Mouse (Mus musculus): ENCODE data around the gene Bpnt1.
A peak's percentile ranks its signal among the peaks of the same experiment; 100 is the strongest.
"Not testable (repeated sequence)": the region's sequence is repeated elsewhere in the genome, so short reads cannot be mapped to it uniquely, and the experiment has no call there.

Bpnt1 gene

DNA sequence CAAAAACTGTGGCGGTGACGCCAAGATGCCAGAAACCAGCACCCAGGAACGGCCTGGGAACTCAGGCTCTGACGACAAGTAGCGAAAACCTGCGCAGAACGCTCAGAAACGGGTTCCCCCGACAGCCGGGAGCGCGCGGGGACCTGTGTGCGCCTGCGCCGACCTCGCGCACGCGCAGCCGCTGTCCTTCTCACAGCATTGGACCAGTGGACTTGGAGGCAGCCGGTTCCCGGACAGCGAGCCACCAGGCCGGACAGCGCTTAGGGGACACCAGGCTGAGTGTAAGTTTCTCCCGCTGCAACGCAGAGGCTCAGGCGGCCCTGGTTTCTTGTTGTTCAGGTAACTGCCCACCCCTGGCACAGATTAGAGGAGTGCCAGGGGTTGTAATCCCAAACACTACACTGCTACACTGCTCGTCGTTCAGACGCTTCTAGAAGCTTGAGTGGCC, at the start of gene Bpnt1:
Gene Bpnt1, plus strand, starts transcription at position 167 of the 448 bp plus-strand sequence.
- DNase-seq = peak; percentile 64 to 71

- DNase-seq = no peak
These were observed 49.1 kb upstream of the Bpnt1 start for GRCm38 (mm10) chr1:185282846-185283245.

DNA sequence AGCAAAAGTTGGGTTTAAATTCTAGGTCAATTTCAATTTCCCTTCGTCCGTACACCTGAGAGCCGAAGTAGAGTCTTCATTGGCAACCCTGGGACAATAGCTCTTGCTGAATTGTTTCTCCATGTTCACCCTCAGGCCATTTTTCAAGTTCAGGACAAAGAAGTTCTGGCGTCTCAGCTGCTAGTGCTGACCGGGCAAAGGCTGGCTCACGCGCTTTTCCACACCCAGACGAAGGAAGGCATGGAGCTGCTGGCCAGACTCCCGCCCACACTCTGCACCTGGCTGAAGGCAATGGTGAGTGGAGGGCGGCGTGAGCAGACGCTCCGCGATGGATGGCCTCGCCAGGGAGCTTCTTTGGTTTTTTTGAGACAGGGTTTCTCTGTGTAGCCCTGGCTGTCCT, 48.7 kb upstream of the Bpnt1 start:
- DNase-seq = no peak

DNA sequence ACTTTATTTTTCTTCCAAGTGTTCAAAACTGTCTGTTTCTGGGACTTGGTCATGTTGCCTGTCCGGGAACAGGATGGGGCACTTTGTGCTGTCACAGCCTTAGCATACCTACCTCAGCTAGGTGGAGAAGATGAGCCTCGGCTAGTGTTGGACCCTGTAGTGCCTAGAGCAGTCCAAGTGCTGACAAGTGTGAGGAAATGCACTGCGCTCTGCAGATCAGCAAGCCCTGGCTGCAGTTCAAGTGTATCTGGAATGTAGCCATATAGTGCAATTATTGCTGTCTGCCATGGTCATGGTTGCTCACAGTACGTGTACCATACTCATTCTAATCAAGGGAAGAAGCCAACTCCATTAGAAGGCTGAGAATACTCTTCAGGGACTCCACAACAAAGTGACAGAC, 47.2 kb upstream of the Bpnt1 start:
- DNase-seq = no peak

- no peak for DNase-seq
These were observed 46.8 kb upstream of the Bpnt1 start for GRCm38 (mm10) chr1:185285171-185285570.

DNA sequence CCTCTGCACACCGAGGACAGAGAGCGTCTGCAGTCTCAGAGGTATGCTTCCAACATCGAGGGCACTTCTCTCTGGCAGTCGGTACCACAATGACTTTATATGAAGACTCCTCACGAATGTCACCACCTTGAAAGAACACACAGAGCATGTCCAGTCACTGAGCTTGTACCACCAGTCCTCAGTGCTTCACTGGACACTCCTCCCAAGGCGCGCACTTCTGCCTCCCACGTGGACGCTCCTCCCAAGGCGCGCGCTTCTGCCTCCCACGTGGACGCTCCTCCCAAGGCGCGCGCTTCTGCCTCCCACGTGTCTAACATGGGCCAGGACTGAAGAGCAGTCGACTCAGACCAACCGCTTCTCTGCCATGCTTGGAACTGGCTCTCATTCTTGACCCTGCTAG, 44.9 kb upstream of the Bpnt1 start:
- no peak for DNase-seq

GRCm38 (mm10) chr1:185289231-185289630, 42.7 kb upstream of the Bpnt1 start:
- no peak for DNase-seq

DNA sequence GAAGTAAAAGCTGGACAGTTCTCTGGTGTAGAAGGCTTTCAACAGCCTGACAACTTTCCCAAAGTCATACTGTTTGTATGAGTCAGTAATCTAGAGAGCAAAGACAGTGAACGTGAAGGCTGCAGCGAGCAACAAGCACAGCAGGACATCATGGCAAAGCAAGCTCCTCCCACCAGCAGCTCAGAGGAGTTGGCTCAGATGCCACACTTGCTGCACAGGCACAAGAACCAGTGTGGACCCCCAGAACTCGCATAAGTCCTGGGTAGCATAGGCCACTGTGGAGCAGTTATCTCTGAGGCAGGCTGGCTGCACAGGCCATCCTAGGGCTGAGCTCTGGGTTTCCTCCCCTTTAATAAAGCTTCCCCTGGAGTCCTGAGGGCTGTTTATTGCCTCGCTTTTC, 40.6 kb upstream of the Bpnt1 start:
- DNase-seq = no peak

GRCm38 (mm10) chr1:185292646-185293360, 39.1 kb upstream of the Bpnt1 start:
- DNase-seq = no peak

- no peak for DNase-seq
These were observed 35.1 kb upstream of the Bpnt1 start for GRCm38 (mm10) chr1:185296850-185297249.

DNA sequence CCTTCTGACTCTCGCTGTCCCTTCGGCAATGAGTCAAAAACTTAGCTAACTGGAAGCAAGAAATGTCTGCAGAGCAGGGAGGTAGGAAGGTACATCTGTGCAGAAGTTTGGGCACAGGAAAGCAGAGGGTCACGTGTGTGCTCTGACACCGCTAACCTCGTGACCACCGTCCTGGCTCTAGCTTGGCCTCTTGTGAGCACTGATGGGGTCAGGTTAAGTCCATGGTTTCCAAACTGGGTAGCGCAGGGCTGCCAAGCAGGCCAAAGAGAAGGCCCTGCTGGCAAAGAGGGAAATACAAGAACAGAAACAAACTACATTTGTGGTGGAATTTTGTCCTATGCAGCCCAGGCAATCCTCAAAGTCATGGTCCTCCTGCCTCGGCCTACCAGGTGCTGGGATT, 33.5 kb upstream of the Bpnt1 start:
- no peak for DNase-seq

- no peak for DNase-seq
These were observed 29.1 kb upstream of the Bpnt1 start for GRCm38 (mm10) chr1:185302816-185303215.

- no peak for DNase-seq
These were observed 25.1 kb upstream of the Bpnt1 start for GRCm38 (mm10) chr1:185306836-185307235.

- no peak for DNase-seq
These were observed 24.3 kb upstream of the Bpnt1 start for GRCm38 (mm10) chr1:185307645-185308044.

DNA sequence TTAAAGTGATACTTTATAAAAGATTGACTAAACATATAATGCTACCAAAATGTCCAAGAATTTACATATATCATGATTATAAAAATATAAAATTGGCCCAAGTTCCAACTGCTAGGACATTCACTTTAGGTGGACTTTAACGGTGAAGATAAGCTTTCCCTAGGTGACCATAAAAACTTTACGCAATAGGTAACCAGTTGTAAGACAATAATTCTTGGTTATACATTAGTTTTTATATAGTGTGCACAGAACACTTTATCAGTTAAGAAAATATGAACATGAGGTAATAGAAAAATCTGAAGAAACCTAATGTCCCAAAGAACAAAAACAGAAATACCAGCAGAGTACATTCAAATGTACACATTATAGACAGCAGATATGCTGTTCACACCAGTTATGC, 23.6 kb upstream of the Bpnt1 start:
- no peak for DNase-seq

DNA sequence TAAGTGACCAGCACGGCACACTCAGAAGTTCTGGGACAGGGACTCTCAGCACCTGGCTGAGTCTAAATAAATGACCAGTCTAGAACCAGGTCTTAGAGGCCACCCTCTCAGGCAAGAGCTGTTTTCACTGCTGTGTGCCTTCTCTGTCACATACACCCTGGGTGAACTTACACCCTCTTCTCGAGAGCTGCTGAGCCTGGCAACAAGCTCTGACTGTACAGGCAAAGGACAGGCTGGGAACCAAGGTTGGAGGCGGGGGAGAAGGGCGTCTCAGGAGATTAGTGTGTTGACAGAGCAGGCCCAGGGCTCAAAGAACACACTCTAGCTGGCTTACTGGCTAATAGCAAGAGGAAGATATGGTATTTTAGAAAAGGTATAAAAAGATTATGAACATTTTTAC, 23.0 kb upstream of the Bpnt1 start:
- no peak for DNase-seq

- DNase-seq = no peak
These were observed 20.0 kb upstream of the Bpnt1 start for GRCm38 (mm10) chr1:185311949-185312348.

- DNase-seq = no peak
These were observed 17.4 kb upstream of the Bpnt1 start for GRCm38 (mm10) chr1:185314546-185314945.

GRCm38 (mm10) chr1:185315846-185316568, 15.9 kb upstream of the Bpnt1 start:
- DNase-seq = no peak

DNA sequence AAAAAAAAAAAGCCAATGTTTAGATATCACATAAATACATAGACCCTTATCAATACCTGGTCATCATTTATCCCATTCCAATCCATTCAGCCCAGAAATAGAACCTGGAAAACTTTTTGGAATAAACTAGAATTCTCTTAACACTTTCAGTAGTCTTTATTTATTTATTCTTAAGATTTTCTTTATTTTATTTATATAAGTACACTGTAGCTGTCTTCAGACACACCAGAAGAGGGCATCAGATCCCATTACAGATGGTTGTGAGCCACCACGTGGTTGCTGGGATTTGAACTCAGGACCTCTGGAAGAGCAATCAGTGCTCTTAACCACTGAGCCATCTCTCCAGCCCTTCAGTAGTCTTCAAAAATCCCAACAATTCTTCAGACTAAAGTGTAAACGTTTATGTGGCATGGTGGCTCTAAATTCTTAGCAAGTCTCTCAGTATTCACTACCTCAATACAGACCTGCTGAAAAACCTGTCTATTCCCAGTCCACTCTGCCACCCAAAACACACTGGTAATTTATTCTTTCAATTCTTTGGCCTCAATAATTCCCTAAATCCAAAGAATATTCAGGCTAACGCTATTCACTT, 4.1 kb upstream of the Bpnt1 start:
- not testable (repeated sequence) for DNase-seq

- DNase-seq = peak; percentile 89
These were observed 3.0 kb upstream of the Bpnt1 start, which contains the start of gene Iars2 for GRCm38 (mm10) chr1:185328721-185329610. Gene Iars2, minus strand, starts transcription at chr1:185329396.

GRCm38 (mm10) chr1:185329851-185330250, 2.1 kb upstream of the Bpnt1 start:
- DNase-seq = no peak

DNA sequence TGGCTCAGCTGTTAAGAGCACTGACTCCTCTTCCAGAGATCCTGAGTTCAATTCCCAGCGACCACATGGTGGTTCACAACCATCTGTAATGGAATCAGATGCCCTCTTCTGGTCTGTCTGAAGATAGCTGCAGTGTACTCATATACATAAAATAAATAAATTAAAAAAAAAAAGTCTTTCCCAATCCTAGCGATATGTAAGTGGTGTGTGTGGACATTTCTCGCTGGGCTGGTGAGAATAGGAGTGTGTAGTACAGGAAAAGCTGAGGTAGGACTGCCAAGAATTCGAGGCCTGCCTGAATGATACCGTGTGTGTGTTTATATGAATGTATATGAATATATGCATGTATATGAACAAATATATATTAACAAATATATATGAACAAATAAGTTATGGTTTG, 585 bp upstream of the Bpnt1 start:
- no peak for DNase-seq

Measured in thymus, adult 18-20 months (tissue).